Mouse (Mus musculus) urinary bladder, adult 2 months (tissue): ENCODE data around the gene Gpr152. TPM values are rescaled to one million over a fixed set of nuclear protein-coding genes. Genes with fewer than 3 reads are reported as not detected.
"Not testable (repeated sequence)": the region's sequence is repeated elsewhere in the genome, so short reads cannot be mapped to it uniquely, and the experiment has no call there.

ENCODE experiments used
- DNase-seq: peaks from one replicate; pipeline ENCODE4 v3.0.0; 2022; ENCODE audit warnings: low spot score
- polyA plus RNA-seq: library from polyadenylated mRNA; depleted of rRNA; stranded (reverse); fragments of >200 nt; gene quantifications from 2 replicates; pipeline ENCODE4 v1.2.3, GENCODE M21; 2012

The Gpr152 gene
- polyA plus RNA-seq, 1 experiment, result 0.04 TPM

- no peak for DNase-seq
Measured at GRCm38 (mm10) chr19:4131075-4131474, 8.5 kb upstream of the Gpr152 start.

GRCm38 (mm10) chr19:4131768-4132167 lies 7.8 kb upstream of the Gpr152 start:
- DNase-seq, result no peak

GRCm38 (mm10) chr19:4134354-4134753 lies 5.2 kb upstream of the Gpr152 start:
- DNase-seq, result no peak

GRCm38 (mm10) chr19:4135229-4135962 lies 4.2 kb upstream of the Gpr152 start:
- not testable (repeated sequence) for DNase-seq

GRCm38 (mm10) chr19:4135963-4136345 lies 3.6 kb upstream of the Gpr152 start:
- DNase-seq, result not testable (repeated sequence)

GRCm38 (mm10) chr19:4136463-4136862 lies 3.1 kb upstream of the Gpr152 start:
- DNase-seq, result no peak

GRCm38 (mm10) chr19:4137913-4138312 lies 1.7 kb upstream of the Gpr152 start:
- no peak for DNase-seq

- no peak for DNase-seq
Measured at GRCm38 (mm10) chr19:4140147-4140546, 560 bp downstream of the Gpr152 start.

- DNase-seq, result no peak
Measured at GRCm38 (mm10) chr19:4142416-4143173, 3.0 kb downstream of the Gpr152 start.

- DNase-seq, result no peak
Measured at GRCm38 (mm10) chr19:4143759-4144268, 4.2 kb downstream of the Gpr152 start, which contains the start of gene Cabp4. Cabp4 (minus strand) TSS chr19:4144033.

- no peak for DNase-seq
Measured at GRCm38 (mm10) chr19:4144550-4145498, 5.2 kb downstream of the Gpr152 start.

- no peak for DNase-seq
Measured at GRCm38 (mm10) chr19:4145936-4146335, 6.3 kb downstream of the Gpr152 start.

- DNase-seq, result no peak
Measured at GRCm38 (mm10) chr19:4146366-4147021, 6.9 kb downstream of the Gpr152 start.

- DNase-seq, result no peak
Measured at GRCm38 (mm10) chr19:4147022-4147405, 7.4 kb downstream of the Gpr152 start.

GRCm38 (mm10) chr19:4147782-4148490 lies 8.3 kb downstream of the Gpr152 start:
- no peak for DNase-seq

- peak; percentile 92 for DNase-seq
Measured at GRCm38 (mm10) chr19:4148491-4148806, 8.9 kb downstream of the Gpr152 start, which contains the start of gene Coro1b. Coro1b (plus strand) TSS chr19:4148619.

- DNase-seq, result no peak
Measured at GRCm38 (mm10) chr19:4148819-4149218, 9.2 kb downstream of the Gpr152 start.

GRCm38 (mm10) chr19:4149283-4149682 lies 9.7 kb downstream of the Gpr152 start:
- no peak for DNase-seq

- DNase-seq, result no peak
Measured at GRCm38 (mm10) chr19:4149764-4150461, 10.3 kb downstream of the Gpr152 start.
